Mouse (Mus musculus) CH12.LX (cell line): ENCODE measurements at regions not wholly inside any gene's neighbourhood (a gene's known extent, or its start where the extent isn't known, plus 50 kb on each side); places are given as distances from the start of the nearest gene placed in this dataset.
"Not testable (repeated sequence)": the region's sequence is repeated elsewhere in the genome, so short reads cannot be mapped to it uniquely, and the experiment has no call there.

Experiments used
- DNase-seq: peaks from one replicate; pipeline ENCODE4 v3.0.0-alpha.2; 2013; ENCODE audit errors: extremely low read depth
- H3K27ac ChIP-seq: 2 replicates; pipeline ENCODE4 v1.5.1; 2012; ENCODE audit warnings: low read depth, mild to moderate bottlenecking, control low read depth, moderate library complexity; ENCODE audit not compliant: insufficient read depth
- H3K27me3 ChIP-seq: replicated peaks from 2 replicates; pipeline ENCODE3; 2012; ENCODE audit warnings: inconsistent platforms
- H3K36me3 ChIP-seq, 2 experiments: replicated peaks in 1 of 2; 2 replicates each; pipeline versions ENCODE3 to v1.6.1; 2012; ENCODE audit warnings: inconsistent platforms in 1 of 2, low read length in 1 of 2, mild to moderate bottlenecking in 1 of 2, mixed read lengths in 1 of 2, moderate library complexity in 1 of 2; ENCODE audit not compliant: control insufficient read depth in 1 of 2, insufficient read depth in 1 of 2
- H3K4me1 ChIP-seq, 2 experiments: 2 replicates each; pipeline ENCODE4 v1.6.1; 2012; ENCODE audit warnings: inconsistent platforms in 1 of 2, moderate library complexity in 1 of 2; ENCODE audit not compliant: insufficient read depth in 2 of 2, control insufficient read depth in 1 of 2
- H3K4me2 ChIP-seq: 2 replicates; pipeline ENCODE4 v1.6.1; 2012; ENCODE audit warnings: low read depth, mild to moderate bottlenecking, control low read depth; ENCODE audit not compliant: poor library complexity, insufficient read depth, severe bottlenecking
- H3K4me3 ChIP-seq, 3 experiments: fragments of 150-350 bp in 1 of 3; sonication (generic) in 1 of 3; replicated peaks in 1 of 3; 2 replicates each; pipeline versions ENCODE3 to v1.5.1; 2011 to 2012; ENCODE audit warnings: low read depth in 2 of 3, low read length in 2 of 3, mild to moderate bottlenecking in 2 of 3, moderate library complexity in 2 of 3, control low read depth in 1 of 3, improper control_type of control experiment in 1 of 3, inconsistent platforms in 1 of 3, mixed read lengths in 1 of 3; ENCODE audit not compliant: poor library complexity in 1 of 3
- H3K79me2 ChIP-seq: replicated peaks from 2 replicates; pipeline ENCODE4 v1.6.1; 2012; ENCODE audit warnings: mild to moderate bottlenecking, moderate library complexity; ENCODE audit not compliant: control insufficient read depth, poor library complexity, insufficient read depth, severe bottlenecking; ENCODE audit errors: extremely low read depth
- H3K9ac ChIP-seq: 2 replicates; pipeline ENCODE4 v1.6.1; 2012; ENCODE audit warnings: low read depth, mild to moderate bottlenecking, control low read depth, moderate library complexity; ENCODE audit not compliant: insufficient read depth
- H3K9me3 ChIP-seq: replicated peaks from 2 replicates; pipeline ENCODE3; 2012; ENCODE audit warnings: low read length, inconsistent platforms, mixed read lengths
- dilution Hi-C: fragments of 300-500 bp; cut with MboI; formaldehyde crosslinking; loops from 2 replicates; pipeline ENCODE4 v1.14.3; 2020; ENCODE audit warnings: low sequenced_read_pairs; ENCODE audit not compliant: extremely low pct_unique_long_range_greater_than_20kb, extremely low pct_ligation_motif_present
- in situ Hi-C: fragments of 300-500 bp; cut with MboI; formaldehyde crosslinking; loops from 3 replicates; pipeline ENCODE4 v1.14.3; 2019; ENCODE audit warnings: low sequenced_read_pairs, low pct_ligation_motif_present, low pct_unique_long_range_greater_than_20kb, mixed read lengths

- H3K27ac ChIP-seq, H3K79me2 ChIP-seq, dilution Hi-C loops, H3K36me3 ChIP-seq, in situ Hi-C loops, H3K27me3 ChIP-seq, H3K9ac ChIP-seq, H3K4me3 ChIP-seq, H3K4me1 ChIP-seq, DNase-seq, H3K9me3 ChIP-seq, H3K4me2 ChIP-seq: not testable (repeated sequence)
Observed at GRCm38 (mm10) chr12:115145407-115145806, 902.1 kb upstream of the Zfp386 start.

GRCm38 (mm10) chr12:115146471-115146870 is 901.1 kb upstream of the Zfp386 start:
- H3K36me3 ChIP-seq, H3K27ac ChIP-seq, in situ Hi-C loops, DNase-seq, H3K9ac ChIP-seq, dilution Hi-C loops, H3K4me3 ChIP-seq, H3K4me1 ChIP-seq, H3K27me3 ChIP-seq, H3K79me2 ChIP-seq, H3K9me3 ChIP-seq, H3K4me2 ChIP-seq: not testable (repeated sequence)

- in situ Hi-C loops = loop anchor here (25.0 kb wide), 1 partner anchor 1715 kb away; no protein-coding TSS in a partner anchor
- H3K36me3 ChIP-seq, H3K4me2 ChIP-seq, H3K9me3 ChIP-seq, dilution Hi-C loops, H3K79me2 ChIP-seq, DNase-seq, H3K27ac ChIP-seq, H3K9ac ChIP-seq, H3K4me1 ChIP-seq, H3K4me3 ChIP-seq, H3K27me3 ChIP-seq: not testable (repeated sequence)
Observed at GRCm38 (mm10) chr12:115151967-115152366, 895.6 kb upstream of the Zfp386 start.

- H3K9me3 ChIP-seq, dilution Hi-C loops, H3K4me1 ChIP-seq, H3K36me3 ChIP-seq, H3K79me2 ChIP-seq, DNase-seq, H3K4me2 ChIP-seq, H3K27me3 ChIP-seq: not testable (repeated sequence)
- in situ Hi-C loops = loop anchor here (25.0 kb wide), 1 partner anchor 1721 kb away; no protein-coding TSS in a partner anchor
- Histone ChIP-seq H3K27ac (peak overlapping the region; percentile 80), H3K9ac (peak overlapping the region; percentile 63; the same call in 1 of the 2 replicates), H3K4me3 (peak overlapping the region; percentile 42 to 63 (median 49))
Observed at GRCm38 (mm10) chr12:115158231-115158630, 889.3 kb upstream of the Zfp386 start.
